Mouse (Mus musculus): ENCODE results near the gene Spc24. TPM values are rescaled to one million over a fixed set of nuclear protein-coding genes. Genes with fewer than 3 reads are reported as not detected.
"Not testable (repeated sequence)": the region's sequence is repeated elsewhere in the genome, so short reads cannot be mapped to it uniquely, and the experiment has no call there.

Spc24 gene
- polyA plus RNA-seq, 1 experiment, result 16.6 TPM

- H3K4me1 ChIP-seq (ENCODE audit: control insufficient read depth, insufficient read depth, low read length), result peaks cover 15% of the 10 kb centered on the region
- H3K27ac ChIP-seq (ENCODE audit: insufficient read depth, low read depth, low read length), result no peak overlapping the region
- TF ChIP-seq POLR2A (IDR thresholded peaks at IDR 0.05; ENCODE audit: borderline replicate concordance, low read depth, low read length), result no peak
- no peak for TF ChIP-seq CTCF (IDR thresholded peaks at IDR 0.05; ENCODE audit: low read depth, low read length)
- H3K4me3 ChIP-seq (ENCODE audit: insufficient read depth, low read length), result peak overlapping the region; percentile 86
Measured at GRCm38 (mm10) chr9:21797921-21798344, 37.8 kb upstream of the Spc24 start.

- H3K4me3 ChIP-seq (ENCODE audit: insufficient read depth, low read length), result no peak overlapping the region
- peaks cover 23% of the 10 kb centered on the region for H3K4me1 ChIP-seq (ENCODE audit: control insufficient read depth, insufficient read depth, low read length)
- no peak overlapping the region for H3K27ac ChIP-seq (ENCODE audit: insufficient read depth, low read depth, low read length)
- TF ChIP-seq POLR2A (IDR thresholded peaks at IDR 0.05; ENCODE audit: borderline replicate concordance, low read depth, low read length) (no peak), CTCF (IDR thresholded peaks at IDR 0.05; ENCODE audit: low read depth, low read length) (no peak)
Measured at GRCm38 (mm10) chr9:21796919-21797318, 36.8 kb upstream of the Spc24 start.

- TF ChIP-seq POLR2A (IDR thresholded peaks at IDR 0.05; ENCODE audit: borderline replicate concordance, low read depth, low read length) (no peak), CTCF (IDR thresholded peaks at IDR 0.05; ENCODE audit: low read depth, low read length) (no peak)
- no peak overlapping the region for H3K27ac ChIP-seq (ENCODE audit: insufficient read depth, low read depth, low read length)
- no peak overlapping the region for H3K4me3 ChIP-seq (ENCODE audit: insufficient read depth, low read length)
- peaks cover 23% of the 10 kb centered on the region for H3K4me1 ChIP-seq (ENCODE audit: control insufficient read depth, insufficient read depth, low read length)
Measured at GRCm38 (mm10) chr9:21796259-21796658, 36.2 kb upstream of the Spc24 start.

GRCm38 (mm10) chr9:21795579-21795978, 35.5 kb upstream of the Spc24 start:
- Histone ChIP-seq H3K27ac (ENCODE audit: insufficient read depth, low read depth, low read length) (no peak overlapping the region), H3K4me1 (ENCODE audit: control insufficient read depth, insufficient read depth, low read length) (peaks cover 23% of the 10 kb centered on the region), H3K4me3 (ENCODE audit: insufficient read depth, low read length) (no peak overlapping the region)
- TF ChIP-seq POLR2A (IDR thresholded peaks at IDR 0.05; ENCODE audit: borderline replicate concordance, low read depth, low read length) (no peak), CTCF (IDR thresholded peaks at IDR 0.05; ENCODE audit: low read depth, low read length) (no peak)

GRCm38 (mm10) chr9:21794925-21795324, 34.8 kb upstream of the Spc24 start:
- TF ChIP-seq POLR2A (IDR thresholded peaks at IDR 0.05; ENCODE audit: borderline replicate concordance, low read depth, low read length), result no peak
- TF ChIP-seq CTCF (IDR thresholded peaks at IDR 0.05; ENCODE audit: low read depth, low read length), result no peak
- peaks cover 23% of the 10 kb centered on the region for H3K4me1 ChIP-seq (ENCODE audit: control insufficient read depth, insufficient read depth, low read length)
- no peak overlapping the region for H3K4me3 ChIP-seq (ENCODE audit: insufficient read depth, low read length)
- H3K27ac ChIP-seq (ENCODE audit: insufficient read depth, low read depth, low read length), result no peak overlapping the region

- H3K4me1 ChIP-seq (ENCODE audit: control insufficient read depth, insufficient read depth, low read length), result peaks cover 23% of the 10 kb centered on the region
- TF ChIP-seq CTCF (IDR thresholded peaks at IDR 0.05; ENCODE audit: low read depth, low read length), result no peak
- no peak for TF ChIP-seq POLR2A (IDR thresholded peaks at IDR 0.05; ENCODE audit: borderline replicate concordance, low read depth, low read length)
- H3K27ac ChIP-seq (ENCODE audit: insufficient read depth, low read depth, low read length), result no peak overlapping the region
- no peak overlapping the region for H3K4me3 ChIP-seq (ENCODE audit: insufficient read depth, low read length)
Measured at GRCm38 (mm10) chr9:21794344-21794834, 34.3 kb upstream of the Spc24 start.

- not testable (repeated sequence) for H3K27ac ChIP-seq (ENCODE audit: insufficient read depth, low read depth, low read length); H3K4me3 ChIP-seq (ENCODE audit: insufficient read depth, low read length)
- peaks cover 19% of the 10 kb centered on the region for H3K4me1 ChIP-seq (ENCODE audit: control insufficient read depth, insufficient read depth, low read length)
Measured at GRCm38 (mm10) chr9:21793507-21793906, 33.4 kb upstream of the Spc24 start.

- peak overlapping the region; percentile 38; the same call in 1 of the 2 replicates for H3K27ac ChIP-seq (ENCODE audit: insufficient read depth, low read depth, low read length)
- no peak overlapping the region for H3K4me3 ChIP-seq (ENCODE audit: insufficient read depth, low read length)
- TF ChIP-seq POLR2A (IDR thresholded peaks at IDR 0.05; ENCODE audit: borderline replicate concordance, low read depth, low read length), result no peak
- TF ChIP-seq CTCF (IDR thresholded peaks at IDR 0.05; ENCODE audit: low read depth, low read length), result no peak
- H3K4me1 ChIP-seq (ENCODE audit: control insufficient read depth, insufficient read depth, low read length), result peaks cover 19% of the 10 kb centered on the region
Measured at GRCm38 (mm10) chr9:21792644-21793043, 32.5 kb upstream of the Spc24 start.

- H3K4me3 ChIP-seq (ENCODE audit: insufficient read depth, low read length), result no peak overlapping the region
- TF ChIP-seq POLR2A (IDR thresholded peaks at IDR 0.05; ENCODE audit: borderline replicate concordance, low read depth, low read length) (no peak), CTCF (IDR thresholded peaks at IDR 0.05; ENCODE audit: low read depth, low read length) (no peak)
Measured at GRCm38 (mm10) chr9:21791861-21792260, 31.8 kb upstream of the Spc24 start.

GRCm38 (mm10) chr9:21788234-21788633, 28.1 kb upstream of the Spc24 start:
- no peak overlapping the region for H3K4me3 ChIP-seq (ENCODE audit: insufficient read depth, low read length)
- no peak for TF ChIP-seq POLR2A (IDR thresholded peaks at IDR 0.05; ENCODE audit: borderline replicate concordance, low read depth, low read length)
- no peak for TF ChIP-seq CTCF (IDR thresholded peaks at IDR 0.05; ENCODE audit: low read depth, low read length)
- H3K4me1 ChIP-seq (ENCODE audit: control insufficient read depth, insufficient read depth, low read length), result peaks cover 9% of the 10 kb centered on the region
- H3K27ac ChIP-seq (ENCODE audit: insufficient read depth, low read depth, low read length), result no peak overlapping the region

More at GRCm38 (mm10) chr9:21791861-21792260, 31.8 kb upstream of the Spc24 start:
- H3K27ac ChIP-seq (ENCODE audit: insufficient read depth, low read depth, low read length), result no peak overlapping the region
- peaks cover 17% of the 10 kb centered on the region for H3K4me1 ChIP-seq (ENCODE audit: control insufficient read depth, insufficient read depth, low read length)

GRCm38 (mm10) chr9:21787654-21788053, 27.6 kb upstream of the Spc24 start:
- Histone ChIP-seq H3K27ac (ENCODE audit: insufficient read depth, low read depth, low read length) (no peak overlapping the region), H3K4me1 (ENCODE audit: control insufficient read depth, insufficient read depth, low read length) (peaks cover 5% of the 10 kb centered on the region)
- TF ChIP-seq CTCF (IDR thresholded peaks at IDR 0.05; ENCODE audit: low read depth, low read length), result no peak
- no peak for TF ChIP-seq POLR2A (IDR thresholded peaks at IDR 0.05; ENCODE audit: borderline replicate concordance, low read depth, low read length)

More at GRCm38 (mm10) chr9:21787654-21788053, 27.6 kb upstream of the Spc24 start:
- no peak overlapping the region for H3K4me3 ChIP-seq (ENCODE audit: insufficient read depth, low read length)

Data from bone marrow macrophage, adult 2 months (primary cell).